8 mouse cellular contexts compared by ENCODE assay signal in genomic region chr2:181334023-181334422, GRCm38 (mm10). TPM values are rescaled to one million over a fixed set of nuclear protein-coding genes. Genes with fewer than 3 reads are reported as not detected.
A peak's percentile ranks its signal among the peaks of the same experiment; 100 is the strongest.
DNase-seq lines count a peak whose midpoint lies in the region; ATAC-seq and TF ChIP-seq lines count a peak whose summit lies in the region.
"Had no signal": no experiment of that assay in that cellular context is flagged by ENCODE, and none has a peak within 500 bp of the region (broad histone marks: within the 10 kb centered on the region; RNA-seq: fewer than 3 reads in every experiment).

No protein-coding gene starts in this region.

- no peak overlapping the region for H3K9ac ChIP-seq in ES-E14 (ENCODE audit: insufficient read depth, low read depth, low read length, poor library complexity, severe bottlenecking)
- no peak overlapping the region for H3K9ac ChIP-seq in heart, embryonic 16.5 days (ENCODE audit: low read length)
- H3K9ac ChIP-seq: limb, embryonic 15.5 days had no signal

- peaks cover 29% of the 10 kb centered on the region for H3K36me3 ChIP-seq in ES-E14 (ENCODE audit: control insufficient read depth, insufficient read depth, low read length, poor library complexity, severe bottlenecking)
- H3K36me3 ChIP-seq in embryonic facial prominence, embryonic 10.5 days (replicated peaks) = peaks cover 93% of the 10 kb centered on the region
- peaks cover 26% of the 10 kb centered on the region for H3K36me3 ChIP-seq in heart, embryonic 16.5 days (ENCODE audit: control insufficient read depth, insufficient read depth)

- peaks cover 0 to 8% of the 10 kb centered on the region in 2 experiments; a peak in 2 of 4 replicates for H3K4me1 ChIP-seq in ES-E14 (ENCODE audit: control insufficient read depth in 2 of 2, insufficient read depth in 2 of 2, low read length in 2 of 2, poor library complexity in 1 of 2)
- no peaks in the 10 kb centered on the region for H3K4me1 ChIP-seq in embryonic facial prominence, embryonic 10.5 days
- H3K4me1 ChIP-seq in heart, embryonic 16.5 days (ENCODE audit: control insufficient read depth, insufficient read depth, low read length) = no peaks in the 10 kb centered on the region
- H3K4me1 ChIP-seq: limb, embryonic 15.5 days had no signal

- DNase-seq in ES-E14 (ENCODE audit: low read depth, low spot score) = peak; percentile 56
- peak; percentile 83 for DNase-seq in adrenal gland, postnatal 10 days
- peak; percentile 62 for DNase-seq in embryonic facial prominence, embryonic 10.5 days (ENCODE audit: low spot score)
- peak; percentile 82 for DNase-seq in layer of hippocampus, adult 11-12 months (ENCODE audit: low spot score)
- peak; percentile 58 to 64 for DNase-seq in lung, adult 18-20 months
- DNase-seq in right cerebral cortex, adult 2 months (ENCODE audit: low spot score in 2 of 2) = peak; percentile 80 to 93

- 65% methylated on average over 3 of the region's 3 CpGs for WGBS in embryonic facial prominence, embryonic 10.5 days
- 60% methylated on average over 3 of the region's 3 CpGs for WGBS in heart, embryonic 16.5 days

- H3K27ac ChIP-seq in ES-E14 (ENCODE audit: insufficient read depth, low read depth, low read length, poor library complexity, severe bottlenecking) = no peak overlapping the region
- no peak overlapping the region for H3K27ac ChIP-seq in embryonic facial prominence, embryonic 10.5 days (replicated peaks)
- H3K27ac ChIP-seq in heart, embryonic 16.5 days (ENCODE audit: low read length) = no peak overlapping the region
- H3K27ac ChIP-seq: limb, embryonic 15.5 days had no signal

- H3K27me3 ChIP-seq in embryonic facial prominence, embryonic 10.5 days (replicated peaks; ENCODE audit: low read depth, poor library complexity, severe bottlenecking) = no peaks in the 10 kb centered on the region
- no peaks in the 10 kb centered on the region for H3K27me3 ChIP-seq in heart, embryonic 16.5 days (ENCODE audit: control insufficient read depth, insufficient read depth, low read length)
- H3K27me3 ChIP-seq: limb, embryonic 15.5 days had no signal

- H3K4me2 ChIP-seq in heart, embryonic 16.5 days (ENCODE audit: low read depth, low read length) = no peak overlapping the region
- H3K4me2 ChIP-seq: limb, embryonic 15.5 days had no signal

- ATAC-seq in heart, embryonic 16.5 days (replicated peaks; ENCODE audit: extremely low read depth, insufficient read depth, low FRiP score) = 0 out of 2 replicates have a peak, but pooled peaks have one; percentile 52

- H3K9me3 ChIP-seq in ES-E14 (ENCODE audit: control insufficient read depth, insufficient read depth, low read depth, low read length) = no peaks in the 10 kb centered on the region
- H3K9me3 ChIP-seq in embryonic facial prominence, embryonic 10.5 days = no peaks in the 10 kb centered on the region
- no peaks in the 10 kb centered on the region for H3K9me3 ChIP-seq in heart, embryonic 16.5 days (replicated peaks; ENCODE audit: control insufficient read depth, low read length)
- H3K9me3 ChIP-seq: limb, embryonic 15.5 days had no signal

- in situ Hi-C loops in ES-E14 (cut with MboI; ENCODE audit: low sequenced_read_pairs in 2 of 2, unreplicated experiment in 2 of 2) = no loop called here

- H3K4me3 ChIP-seq in ES-E14 (ENCODE audit: insufficient read depth in 1 of 2, low read depth in 1 of 2, low read length in 2 of 2, poor library complexity in 1 of 2, severe bottlenecking in 1 of 2) = no peak overlapping the region
- no peak overlapping the region for H3K4me3 ChIP-seq in embryonic facial prominence, embryonic 10.5 days
- no peak overlapping the region for H3K4me3 ChIP-seq in heart, embryonic 16.5 days (ENCODE audit: low read length)
- H3K4me3 ChIP-seq: limb, embryonic 15.5 days had no signal

TF ChIP-seq in ES-E14, 5 proteins besides CTCF, POLR2A, EP300 and RAD21:
- TF ChIP-seq HCFC1 (IDR thresholded peaks at IDR 0.05; ENCODE audit: borderline replicate concordance, insufficient read depth, low read length) (no peak), ZNF384 (IDR thresholded peaks at IDR 0.05; ENCODE audit: low read depth, low read length) (no peak), ZC3H11A (IDR thresholded peaks at IDR 0.05; ENCODE audit: borderline replicate concordance, low read depth, low read length) (peak; percentile 50; the same call in 1 of the 2 replicates), CHD2 (IDR thresholded peaks at IDR 0.05; ENCODE audit: low read depth, low read length) (no peak), MAFK (IDR thresholded peaks at IDR 0.05; ENCODE audit: insufficient read depth, low read depth, low read length) (no peak)

RNA-seq across cellular contexts. Expression of gene Rtel1, which starts 14.5 kb away (rescaled TPM):
- 133 and 209 TPM in 2 replicates for total RNA-seq in ES-E14 (2012; rRNA removed)
- 10 to 100 TPM; 33.0 to 50.3 TPM for total RNA-seq in adrenal gland, postnatal 10 days (2021)
- 72.4 and 74.1 TPM in 2 replicates for polyA plus RNA-seq in embryonic facial prominence, embryonic 10.5 days (2016; fragmentation: Nextera tagmentation; extraction: Ambion mirVana)
- polyA plus RNA-seq in heart, embryonic 16.5 days (2015; fragmentation: Nextera tagmentation; extraction: Ambion mirVana) = 23.8 and 25.9 TPM in 2 replicates

RNA-seq across cellular contexts. Expression of gene Stmn3, which starts 19.7 kb away (rescaled TPM):
- 7.9 and 8.6 TPM in 2 replicates for total RNA-seq in ES-E14 (2012; rRNA removed)
- total RNA-seq in adrenal gland, postnatal 10 days (2021) = 10 to 100 TPM; 19.1 to 35.7 TPM
- polyA plus RNA-seq in embryonic facial prominence, embryonic 10.5 days (2016; fragmentation: Nextera tagmentation; extraction: Ambion mirVana) = 47.9 and 53.7 TPM in 2 replicates
- polyA plus RNA-seq in heart, embryonic 16.5 days (2015; fragmentation: Nextera tagmentation; extraction: Ambion mirVana) = 1.4 and 1.9 TPM in 2 replicates

RNA-seq across cellular contexts. Expression of gene Zgpat, which starts 30.7 kb away (rescaled TPM):
- 43.5 and 61.3 TPM in 2 replicates for total RNA-seq in ES-E14 (2012; rRNA removed)
- total RNA-seq in adrenal gland, postnatal 10 days (2021) = 10 to 100 TPM; 26.1 to 37.0 TPM
- 46.9 and 51.8 TPM in 2 replicates for polyA plus RNA-seq in embryonic facial prominence, embryonic 10.5 days (2016; fragmentation: Nextera tagmentation; extraction: Ambion mirVana)
- polyA plus RNA-seq in heart, embryonic 16.5 days (2015; fragmentation: Nextera tagmentation; extraction: Ambion mirVana) = 28.0 and 30.7 TPM in 2 replicates

RNA-seq across cellular contexts. Expression of gene Arfrp1, which starts 31.2 kb away (rescaled TPM):
- total RNA-seq in ES-E14 (2012; rRNA removed) = 32.8 and 36.3 TPM in 2 replicates
- total RNA-seq in adrenal gland, postnatal 10 days (2021) = 10 to 100 TPM; 37.9 to 48.2 TPM
- polyA plus RNA-seq in embryonic facial prominence, embryonic 10.5 days (2016; fragmentation: Nextera tagmentation; extraction: Ambion mirVana) = 74.0 and 74.4 TPM in 2 replicates
- polyA plus RNA-seq in heart, embryonic 16.5 days (2015; fragmentation: Nextera tagmentation; extraction: Ambion mirVana) = 63.0 and 65.7 TPM in 2 replicates

RNA-seq across cellular contexts. Expression of gene Lime1, which starts 45.9 kb away (rescaled TPM):
- total RNA-seq in ES-E14 (2012; rRNA removed) = 30.8 and 48.9 TPM in 2 replicates
- total RNA-seq in adrenal gland, postnatal 10 days (2021) = 10 to 100 TPM in 1 of 2 experiments, 1 to 10 TPM in 1; 8.8 to 19.2 TPM
- polyA plus RNA-seq in embryonic facial prominence, embryonic 10.5 days (2016; fragmentation: Nextera tagmentation; extraction: Ambion mirVana) = 25.7 and 30.7 TPM in 2 replicates
- polyA plus RNA-seq in heart, embryonic 16.5 days (2015; fragmentation: Nextera tagmentation; extraction: Ambion mirVana) = 15.6 and 18.1 TPM in 2 replicates
